Mouse (Mus musculus) layer of hippocampus, adult 11-12 months (tissue): ENCODE data around the gene Polr3b.

Experiments used
- DNase-seq: peaks from one replicate; pipeline ENCODE4 v3.0.0; 2022; ENCODE audit warnings: low spot score

Polr3b gene

DNA sequence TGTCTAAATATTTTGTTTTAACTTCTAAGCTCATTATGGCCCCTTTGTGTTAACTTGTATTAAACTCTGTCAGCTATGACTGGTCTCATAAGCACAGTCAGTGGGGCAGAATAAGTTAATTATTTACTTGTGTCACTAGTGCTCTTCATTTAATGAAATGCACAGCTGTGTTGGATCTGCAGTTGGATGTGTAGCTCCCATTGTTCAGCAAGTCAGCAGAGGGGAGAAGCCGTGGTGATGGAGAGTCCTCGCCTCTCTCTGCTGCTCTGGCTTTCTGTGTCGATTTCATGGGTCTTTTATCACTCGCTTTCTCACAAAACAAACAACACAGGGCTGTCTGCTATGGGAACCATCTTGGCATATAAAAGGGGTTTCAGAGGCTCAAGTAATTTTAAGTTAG, 88.7 kb downstream of the Polr3b start:
- DNase-seq, result no peak

DNA sequence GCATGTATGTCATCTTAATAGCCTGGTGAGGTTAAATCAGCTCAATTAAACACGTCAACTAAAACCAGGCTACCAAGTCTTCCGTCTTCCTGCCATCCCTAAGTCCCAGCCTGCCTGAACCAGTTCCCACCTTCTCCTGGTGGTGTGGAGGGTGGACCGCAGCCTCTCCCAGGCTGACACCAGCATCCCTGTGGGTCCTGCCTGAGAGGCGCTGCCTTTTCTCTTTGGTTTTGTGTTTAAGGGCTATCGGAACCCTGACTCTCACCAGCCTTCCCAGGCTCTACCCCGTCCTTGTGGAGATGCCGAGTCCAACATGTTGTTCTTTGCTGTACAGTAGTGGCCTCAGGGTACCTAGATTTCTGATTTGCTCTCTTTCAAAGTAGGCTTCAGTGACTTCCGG, 89.4 kb downstream of the Polr3b start:
- DNase-seq, result no peak

DNA sequence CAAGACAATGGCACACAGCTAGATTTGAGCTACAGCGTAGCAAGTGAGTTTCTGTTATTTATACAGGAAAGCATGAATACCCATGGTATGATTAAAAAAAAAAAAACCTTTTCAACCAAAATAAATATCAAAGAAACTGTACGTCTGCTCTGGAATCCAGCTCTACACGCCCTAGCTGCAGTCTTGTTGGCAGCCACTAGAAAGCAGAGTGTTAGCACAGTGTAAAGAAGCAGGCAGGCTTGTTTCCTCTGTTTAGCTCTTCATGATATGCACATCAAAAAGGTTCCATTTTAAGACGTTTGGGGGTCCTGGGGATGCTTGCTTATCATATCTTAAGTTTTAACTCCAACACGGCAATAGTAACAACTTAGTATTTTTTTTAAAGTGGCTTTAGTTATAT, 89.8 kb downstream of the Polr3b start:
- no peak for DNase-seq

DNA sequence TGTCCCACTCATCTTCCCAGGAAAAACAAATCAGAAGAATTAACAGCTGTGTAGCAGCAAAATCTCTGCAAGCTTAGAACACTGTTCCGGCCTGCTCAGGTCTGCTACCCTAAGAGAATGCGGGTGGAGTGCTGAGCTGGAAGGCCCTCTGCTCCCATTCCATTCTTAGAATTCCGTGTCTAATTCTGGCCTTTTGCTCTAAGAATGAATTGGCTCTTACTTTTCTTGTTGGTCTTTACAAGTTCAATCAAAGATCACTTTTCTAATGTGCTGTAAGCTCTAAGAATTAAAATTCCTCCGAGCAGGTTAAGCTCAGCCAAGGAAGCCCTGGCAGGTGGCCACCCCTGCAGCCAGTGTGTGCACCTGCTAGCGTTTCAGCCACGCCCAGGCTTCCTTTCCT, 90.4 kb downstream of the Polr3b start:
- no peak for DNase-seq

DNA sequence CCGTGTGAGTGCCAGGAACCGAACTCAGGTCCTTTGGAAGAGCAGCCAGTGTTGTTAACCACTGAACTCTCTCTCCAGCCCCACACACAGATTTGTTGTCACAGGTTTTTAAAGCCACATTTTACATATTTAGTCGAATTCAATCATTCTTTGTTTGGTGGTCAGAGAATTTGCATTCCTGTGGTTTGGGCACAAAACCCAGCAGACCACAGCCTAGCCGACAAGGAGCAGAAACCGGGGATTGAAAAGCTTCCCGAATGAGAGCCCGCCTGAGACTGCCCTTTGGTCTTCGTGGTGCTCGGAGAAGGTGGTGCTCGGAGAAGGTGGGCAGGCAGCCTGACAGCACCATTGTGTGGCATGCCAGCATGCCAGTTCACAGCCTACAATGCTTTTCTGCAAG, 91.0 kb downstream of the Polr3b start:
- no peak for DNase-seq

DNA sequence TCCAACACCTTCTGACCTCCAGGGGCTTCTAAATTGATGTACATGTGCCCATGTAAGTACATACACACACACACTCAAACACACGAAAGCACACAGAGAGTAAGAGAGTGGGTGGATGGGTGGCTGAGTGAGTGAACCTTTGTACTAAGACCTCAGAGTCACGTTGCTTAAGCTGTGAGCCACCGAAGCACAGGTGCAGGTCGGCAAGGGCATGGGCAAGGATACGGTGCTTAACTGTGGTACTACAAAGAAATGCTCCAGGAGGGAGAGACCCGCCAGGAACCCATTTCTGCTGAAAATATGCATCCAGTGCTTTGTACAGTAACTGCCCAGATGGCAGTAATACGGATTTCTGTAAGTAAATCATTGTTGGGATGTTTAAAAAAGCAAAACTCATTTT, 93.5 kb downstream of the Polr3b start:
- DNase-seq, result no peak

DNA sequence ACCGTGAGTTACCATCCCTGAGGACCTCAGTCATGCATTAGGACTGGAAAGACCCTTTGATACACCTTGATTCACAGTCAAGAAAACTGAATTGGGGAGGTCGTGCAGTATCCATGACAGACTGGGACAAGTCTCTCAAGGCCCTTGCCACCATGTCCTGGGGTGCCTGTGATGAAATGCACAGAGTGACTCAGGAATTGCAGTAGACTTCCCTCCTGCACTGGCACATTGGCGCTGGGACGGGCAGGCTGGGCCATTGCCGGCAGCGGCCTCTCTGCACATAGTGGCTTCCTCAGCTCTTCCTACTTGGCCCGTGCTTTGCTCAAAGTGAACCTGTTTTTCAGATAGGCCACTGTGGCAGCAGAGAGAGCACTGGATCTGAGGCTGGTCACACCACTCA, 94.5 kb downstream of the Polr3b start:
- DNase-seq, result no peak

DNA sequence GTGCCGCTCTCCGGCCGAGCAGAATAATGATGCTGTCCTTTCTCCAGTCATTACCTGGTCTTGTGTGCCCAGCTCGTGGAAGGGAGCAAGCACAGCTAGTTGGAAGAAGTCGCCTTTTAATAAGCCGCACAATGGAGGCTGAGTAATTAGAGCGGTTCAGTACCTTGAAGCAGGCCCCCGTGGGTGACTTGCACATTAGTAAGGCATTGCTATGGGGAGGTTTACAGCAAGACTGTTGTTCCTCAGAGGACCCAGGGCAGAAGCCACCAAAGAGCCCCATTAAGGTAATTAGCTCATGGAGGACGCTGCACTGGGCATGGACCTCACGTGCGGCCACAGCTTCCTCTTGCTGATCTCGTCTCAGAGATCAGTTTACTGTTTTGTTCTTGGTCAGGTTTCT, 100.6 kb downstream of the Polr3b start:
- DNase-seq, result no peak

DNA sequence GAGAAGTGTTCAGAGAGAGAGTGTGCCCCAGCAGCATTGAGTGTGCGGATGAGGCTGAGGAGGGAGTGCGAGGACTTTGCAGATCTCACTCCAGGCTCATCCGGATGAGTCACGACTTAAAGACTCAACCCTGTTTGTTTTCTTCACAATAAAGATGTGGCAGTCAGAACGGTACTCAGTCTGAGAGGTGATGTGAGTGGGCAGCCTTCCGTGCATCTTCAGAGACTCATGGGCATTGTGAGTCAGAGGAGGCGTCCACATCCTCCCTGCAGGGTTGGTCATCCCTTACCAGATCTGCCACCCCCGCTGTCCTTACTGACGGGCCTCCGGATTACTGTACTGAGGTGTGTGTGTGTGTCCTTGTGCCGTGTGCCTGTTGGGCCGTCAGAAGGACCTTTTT, 104.9 kb downstream of the Polr3b start:
- no peak for DNase-seq

DNA sequence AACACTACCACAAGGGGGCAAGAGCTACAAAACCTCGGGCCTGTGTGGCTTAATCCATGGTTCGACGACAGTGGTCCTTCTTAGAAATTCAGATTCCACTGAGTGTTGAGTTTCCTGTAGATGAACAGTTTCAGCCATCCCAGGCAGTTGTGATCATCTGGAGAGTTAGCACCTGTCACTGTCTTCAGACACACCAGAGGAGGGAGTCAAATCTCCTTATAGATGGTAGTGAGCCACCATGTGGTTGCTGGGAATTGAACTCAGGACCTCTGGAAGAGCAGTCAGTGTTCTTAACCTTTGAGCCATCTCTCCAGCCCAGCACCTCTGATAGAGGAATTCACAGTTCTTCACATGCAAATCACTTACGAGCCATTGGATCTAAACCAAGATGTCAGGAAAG, 105.7 kb downstream of the Polr3b start:
- DNase-seq, result no peak

DNA sequence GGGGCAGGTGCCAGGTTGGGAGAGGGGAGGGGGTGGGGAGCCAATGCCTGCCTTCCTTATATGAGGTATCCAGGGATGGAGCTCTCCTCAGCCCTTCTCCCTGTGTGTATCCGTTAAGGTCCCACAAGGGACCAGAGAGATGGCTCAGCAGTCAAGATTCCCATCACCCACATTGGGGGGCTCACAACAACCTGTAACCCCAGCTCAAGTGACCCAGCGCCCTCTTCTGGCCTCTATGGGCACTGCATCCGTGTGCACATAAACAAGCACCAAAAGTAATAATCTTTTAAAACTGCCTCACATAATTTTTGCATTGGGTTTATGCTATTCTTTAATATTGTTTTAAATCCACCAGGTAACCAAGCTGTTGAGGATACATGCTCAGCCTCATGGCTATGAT, 108.0 kb downstream of the Polr3b start:
- no peak for DNase-seq

DNA sequence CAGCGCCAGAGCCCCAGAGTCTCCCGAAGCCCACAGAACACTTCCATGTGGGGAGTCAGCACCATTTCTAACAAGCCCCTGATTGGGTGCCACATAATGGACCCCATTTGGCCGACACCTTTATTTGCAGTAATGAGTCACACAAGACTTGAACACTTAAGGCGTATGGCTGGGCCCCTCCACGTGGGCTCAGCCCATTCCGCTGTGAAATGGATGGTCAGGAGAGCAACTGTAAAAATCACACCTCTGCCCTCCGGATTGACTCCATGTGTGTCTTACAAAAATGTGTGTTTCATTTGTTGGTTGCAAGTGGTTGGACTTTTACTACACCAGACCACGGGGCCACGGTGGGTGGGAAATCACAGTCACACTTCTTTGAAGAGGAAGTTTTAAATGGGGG, 108.9 kb downstream of the Polr3b start:
- DNase-seq, result no peak

DNA sequence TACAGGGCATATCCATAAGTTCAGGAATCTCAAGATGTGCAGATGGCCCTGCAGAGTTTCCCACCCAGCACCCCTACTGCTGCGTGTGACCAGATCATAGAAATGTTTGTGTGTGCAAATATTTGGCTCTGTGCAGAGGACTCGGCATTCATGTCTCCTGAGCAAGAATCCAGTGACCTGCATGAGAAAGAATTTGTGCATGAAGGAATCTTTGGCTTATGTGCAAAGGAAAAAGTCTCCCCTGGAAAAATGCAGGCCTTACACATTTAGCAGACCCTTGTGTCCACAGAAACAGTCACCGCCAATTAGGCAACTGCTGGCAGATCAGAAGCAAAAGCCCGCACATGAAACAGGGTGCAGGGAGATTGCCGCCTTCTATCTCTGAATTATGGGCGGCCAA, 111.4 kb downstream of the Polr3b start:
- DNase-seq, result no peak

DNA sequence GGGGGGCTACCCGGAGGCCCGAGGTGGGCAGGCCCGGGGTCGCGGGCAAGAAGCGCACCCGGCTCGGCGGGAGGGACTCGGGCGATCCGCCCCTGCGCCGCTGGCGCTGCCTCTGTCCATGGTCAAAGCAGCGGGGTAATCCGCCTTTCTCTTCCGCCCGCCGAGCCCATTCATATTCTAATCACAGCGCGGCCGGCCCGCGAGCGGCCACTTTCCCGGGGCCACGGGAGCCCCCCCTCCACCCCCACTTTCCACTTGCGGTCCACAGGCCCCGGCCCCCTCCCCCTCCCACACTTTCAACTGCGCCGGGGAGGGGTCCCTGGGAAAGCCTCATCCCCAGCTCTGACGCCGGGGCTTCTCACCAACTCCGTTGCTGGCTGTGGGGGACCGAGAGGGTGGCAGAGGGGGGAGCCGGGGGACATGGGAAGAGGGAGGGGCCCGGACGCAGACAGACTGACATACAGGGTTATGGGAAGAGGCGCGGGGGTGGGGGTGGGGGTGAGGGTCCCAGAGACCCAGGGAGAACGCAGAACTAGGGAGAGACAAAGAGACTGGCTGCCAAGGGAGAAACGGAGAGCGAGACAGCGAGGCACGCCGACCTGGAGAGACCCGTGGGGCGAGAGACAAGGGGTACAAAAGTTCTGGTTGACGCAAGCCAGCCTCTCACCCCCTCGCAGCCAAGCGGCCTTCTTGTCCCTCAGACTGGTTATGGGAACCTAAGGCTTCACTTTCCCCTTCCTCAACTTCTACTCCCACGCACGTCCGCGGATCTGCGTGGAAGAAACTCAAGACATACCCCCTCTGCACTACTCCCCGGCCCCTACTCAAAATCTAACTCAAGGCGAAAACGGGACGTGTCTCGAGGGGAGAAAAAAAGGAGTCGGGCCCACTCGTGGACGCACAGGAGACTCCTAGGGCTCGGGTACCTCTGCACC, 133.0 kb downstream of the Polr3b start:
- no peak for DNase-seq

DNA sequence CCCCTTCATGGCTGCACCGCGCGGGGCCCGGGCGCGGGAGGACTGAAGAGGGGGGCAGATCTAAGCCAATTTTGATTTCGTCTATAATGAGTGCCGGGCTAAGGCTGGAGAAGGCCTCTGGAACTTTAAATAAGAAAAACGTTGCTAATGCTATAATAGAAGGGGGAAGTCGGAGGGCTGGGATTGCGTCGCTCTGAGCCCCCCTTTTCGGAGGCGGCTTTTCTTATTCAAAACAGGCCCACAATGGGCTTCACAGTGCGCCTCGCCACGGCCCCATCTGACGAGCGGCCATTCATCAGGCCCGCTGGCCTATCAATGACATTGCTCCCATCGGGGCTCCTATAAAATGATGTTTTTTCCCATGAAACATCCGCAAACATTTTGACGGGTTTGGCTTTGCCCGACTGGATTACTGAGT, 133.7 kb downstream of the Polr3b start, which contains the start of gene Rfx4:
Rfx4 (plus strand) TSS at position 277 of the 418 bp plus-strand sequence.
- DNase-seq, result no peak

DNA sequence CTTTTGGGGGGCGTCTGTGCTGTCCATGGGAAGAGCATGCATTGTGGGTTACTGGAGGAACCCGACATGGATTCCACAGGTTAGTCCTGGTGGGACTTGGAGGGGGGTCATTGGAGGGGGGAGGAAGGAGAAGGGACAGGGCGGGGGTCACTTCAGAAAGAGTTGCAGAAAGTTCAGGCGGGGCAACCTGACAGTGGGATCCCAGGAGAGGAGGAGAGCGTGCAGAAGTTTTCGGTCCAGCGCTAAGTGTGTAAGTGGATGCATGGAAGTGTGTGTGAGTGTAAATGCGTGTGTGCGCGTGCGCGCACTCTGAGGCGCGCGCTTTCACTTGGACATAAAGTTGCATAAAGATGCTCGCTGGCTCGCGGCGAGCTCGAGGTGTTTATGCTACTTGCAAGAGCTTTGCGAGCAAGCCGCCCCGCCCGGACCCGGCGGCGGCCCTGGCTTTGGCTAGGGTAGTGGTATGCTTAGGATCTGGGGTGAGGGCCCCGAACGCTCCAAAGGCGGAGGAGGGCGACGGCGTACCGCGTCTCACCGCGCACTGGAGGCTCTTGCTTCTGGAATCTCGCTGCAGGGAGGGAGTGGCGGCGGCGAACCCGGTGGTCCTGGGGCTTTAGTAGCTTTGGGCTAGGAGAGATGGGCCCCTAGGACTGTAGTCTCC, 134.5 kb downstream of the Polr3b start:
- no peak for DNase-seq

DNA sequence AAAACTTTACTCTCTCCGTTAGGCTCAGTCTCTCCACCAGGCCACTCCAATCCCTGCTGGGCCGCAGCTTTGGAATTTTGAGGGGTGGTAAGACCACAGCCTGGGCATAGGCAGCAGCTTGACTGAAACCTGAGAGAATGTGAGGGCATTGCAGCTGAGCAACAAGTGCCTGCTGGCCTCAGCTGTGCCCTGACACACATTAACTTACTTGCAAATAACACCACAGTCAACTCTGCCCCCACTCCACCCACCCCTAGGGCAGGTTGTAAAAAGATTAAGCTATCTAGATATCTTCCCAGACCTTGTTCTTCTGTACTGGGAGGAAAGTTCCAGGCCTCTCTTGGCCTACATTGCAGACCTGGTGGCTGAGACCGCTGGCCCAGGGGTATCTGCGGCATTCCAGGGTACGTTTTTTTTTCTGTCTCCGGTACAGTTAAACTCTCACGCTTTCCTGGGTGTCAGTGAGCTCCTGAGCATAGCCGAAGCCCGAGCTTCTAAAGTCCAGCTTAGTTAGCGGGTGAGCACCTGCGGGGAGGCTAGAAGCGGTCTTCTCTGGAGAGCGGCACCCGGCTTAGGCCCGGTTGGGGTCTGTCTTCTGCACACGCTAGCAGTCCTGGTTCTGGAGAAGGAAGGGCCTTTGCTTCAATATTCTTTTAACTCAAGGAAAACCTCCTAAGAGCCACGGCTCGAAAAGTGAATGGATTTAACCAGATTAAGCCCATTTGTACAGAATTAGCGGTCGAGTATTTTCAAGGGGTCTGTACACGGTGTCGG, 135.5 kb downstream of the Polr3b start:
- no peak for DNase-seq

DNA sequence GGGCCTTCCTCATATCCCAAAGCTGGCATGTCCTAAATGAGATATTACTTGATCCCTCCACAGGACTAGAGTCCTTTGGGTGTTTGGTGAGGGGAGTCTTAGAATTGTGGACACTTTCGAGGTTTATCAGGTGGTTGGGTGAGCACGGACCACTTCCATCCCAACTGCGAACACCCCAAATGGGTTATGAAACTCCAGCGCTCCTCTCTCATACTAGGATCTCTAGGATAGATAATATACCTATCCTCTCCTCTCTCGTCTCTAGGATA, 136.0 kb downstream of the Polr3b start:
- no peak for DNase-seq

DNA sequence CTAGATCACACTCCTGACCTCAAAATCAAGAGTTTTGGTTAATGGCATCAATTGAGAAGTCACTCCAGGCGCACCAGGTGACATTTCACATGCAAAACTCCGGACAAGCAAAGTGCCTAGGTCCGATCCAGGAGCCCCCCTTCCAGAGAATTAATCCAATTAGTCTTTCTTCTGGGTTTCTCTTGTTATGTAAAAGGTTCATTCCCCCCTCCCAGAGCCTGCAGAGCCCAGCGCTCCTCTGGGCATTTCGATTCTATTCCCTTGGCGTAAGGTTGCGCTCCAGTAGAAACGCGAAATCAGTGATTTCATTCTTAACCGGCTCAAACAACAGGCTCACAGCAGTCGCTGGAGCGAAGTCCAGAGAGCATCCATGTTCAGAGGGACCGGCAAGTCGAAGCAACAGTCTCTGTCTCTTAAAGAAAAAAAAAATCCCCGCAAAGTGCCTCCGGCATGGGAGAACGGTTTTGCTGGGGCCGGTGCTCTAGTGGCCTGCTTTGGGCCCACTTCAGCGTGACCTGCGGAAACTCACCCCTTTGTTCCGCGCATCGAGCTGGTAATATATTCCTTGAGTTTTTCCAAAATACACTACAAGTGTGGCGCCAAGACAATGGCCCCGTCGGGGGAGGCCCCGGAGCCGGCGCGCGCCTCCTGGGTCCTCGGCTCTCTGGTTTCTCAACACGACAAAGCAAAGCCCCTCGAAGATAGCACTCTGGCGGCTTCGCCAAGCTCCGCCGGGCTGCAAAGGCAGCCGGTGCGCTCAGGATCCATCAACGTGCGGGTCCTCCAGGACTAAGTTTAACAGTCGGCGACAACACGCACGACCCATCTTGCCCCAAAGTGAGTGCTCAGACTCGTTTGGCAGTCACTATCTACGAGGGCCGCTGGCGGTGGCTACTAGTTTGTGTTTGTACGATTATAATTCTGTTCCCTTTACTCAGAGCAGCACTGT, 136.7 kb downstream of the Polr3b start:
- DNase-seq, result no peak

DNA sequence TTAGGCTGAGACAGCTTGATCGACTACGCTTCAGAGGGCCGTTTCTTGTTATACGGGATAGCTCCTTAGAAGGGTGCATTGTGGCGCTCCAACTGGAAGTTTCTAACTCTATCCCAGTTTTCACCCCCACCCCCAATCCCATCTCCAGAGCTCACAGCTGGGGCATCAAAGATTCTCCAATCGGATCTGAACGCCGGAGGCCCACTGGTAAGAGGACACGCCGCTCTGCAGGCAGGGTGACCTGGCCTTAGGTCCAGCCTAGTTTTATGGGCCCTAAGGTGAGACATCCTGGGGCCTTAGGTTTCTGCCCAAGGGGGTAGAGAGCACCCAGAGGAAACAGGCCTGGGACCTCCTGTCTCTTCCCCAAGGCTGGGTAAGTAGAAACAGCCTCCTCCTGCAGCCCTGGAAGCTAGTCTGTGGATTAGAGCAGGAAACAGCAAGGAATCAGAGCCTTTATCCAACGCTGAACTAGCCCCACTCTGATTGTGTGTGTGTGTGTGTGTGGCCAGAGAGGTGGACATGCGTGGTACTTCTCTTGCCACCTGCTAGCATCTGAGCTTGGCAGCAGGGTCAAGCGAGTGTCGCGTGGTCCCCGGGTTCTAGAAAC, 137.5 kb downstream of the Polr3b start:
- no peak for DNase-seq
